Mouse (Mus musculus) testis, adult 2 months (tissue): ENCODE data around the gene Zfp428. TPM values are rescaled to one million over a fixed set of nuclear protein-coding genes. Genes with fewer than 3 reads are reported as not detected.
"Not testable (repeated sequence)": the region's sequence is repeated elsewhere in the genome, so short reads cannot be mapped to it uniquely, and the experiment has no call there.

ENCODE experiments used
- H3K27ac ChIP-seq: fragments of 200-500 bp; 2 replicates; pipeline ENCODE4 v1.5.1; 2012; ENCODE audit warnings: low read depth, low read length; ENCODE audit not compliant: control insufficient read depth, insufficient read depth
- H3K27me3 ChIP-seq: fragments of 200-500 bp; 2 replicates; pipeline ENCODE4 v1.6.1; 2012; ENCODE audit warnings: mild to moderate bottlenecking, low read length, moderate library complexity; ENCODE audit not compliant: control insufficient read depth, insufficient read depth
- H3K36me3 ChIP-seq: fragments of 200-500 bp; 2 replicates; pipeline ENCODE4 v1.6.1; 2012; ENCODE audit warnings: mild to moderate bottlenecking, low read length; ENCODE audit not compliant: control insufficient read depth, insufficient read depth
- H3K4me1 ChIP-seq: fragments of 200-500 bp; 2 replicates; pipeline ENCODE4 v1.6.1; 2012; ENCODE audit warnings: low read length; ENCODE audit not compliant: control insufficient read depth, insufficient read depth
- H3K4me3 ChIP-seq: fragments of 200-500 bp; 2 replicates; pipeline ENCODE4 v1.5.1; 2012; ENCODE audit warnings: low read depth, mild to moderate bottlenecking, low read length, moderate library complexity, mixed read lengths; ENCODE audit not compliant: control insufficient read depth
- CTCF ChIP-seq: fragments of 200-500 bp; IDR thresholded peaks from 2 replicates; pipeline ENCODE4 v1.5.1; 2012; ENCODE audit warnings: low read depth, mild to moderate bottlenecking, inconsistent platforms, low read length, moderate library complexity; ENCODE audit not compliant: control insufficient read depth, insufficient read depth, insufficient replicate concordance
- POLR2A ChIP-seq: fragments of 200-500 bp; IDR thresholded peaks from 2 replicates; pipeline ENCODE4 v1.6.1; 2012; ENCODE audit warnings: low read depth, mild to moderate bottlenecking, inconsistent platforms, low read length, moderate library complexity; ENCODE audit not compliant: control insufficient read depth
- polyA plus RNA-seq: library from polyadenylated mRNA; depleted of rRNA; stranded (reverse); fragments of >200 nt; gene quantifications from 2 replicates; pipeline ENCODE4 v1.2.3, GENCODE M21; 2012

Gene Zfp428
- polyA plus RNA-seq, 1 experiment, result 16.8 TPM

DNA sequence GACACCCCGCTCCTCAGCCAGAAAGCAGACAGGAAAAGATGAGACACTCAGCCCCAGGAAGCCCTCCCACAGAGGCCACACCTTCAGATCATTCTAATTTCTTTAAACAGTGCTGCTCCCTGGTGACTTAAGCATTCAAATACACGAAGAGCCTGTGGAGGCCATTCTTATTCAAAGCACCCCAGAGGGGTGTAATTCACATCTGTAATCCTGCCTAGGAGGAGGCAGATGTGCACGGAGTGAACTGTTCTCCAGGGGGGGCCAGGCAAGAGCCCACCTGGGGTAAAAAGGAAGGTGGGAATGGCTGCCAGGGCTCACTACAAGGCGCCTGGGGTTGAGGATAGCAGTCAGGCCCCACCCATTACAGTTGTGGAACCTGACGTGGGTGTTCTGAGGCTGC lies 10.3 kb downstream of the Zfp428 start:
- H3K36me3 ChIP-seq, result no peaks in the 10 kb centered on the region
- no peaks in the 10 kb centered on the region for H3K4me1 ChIP-seq
- no peak overlapping the region for H3K27ac ChIP-seq
- no peak overlapping the region for H3K4me3 ChIP-seq
- TF ChIP-seq CTCF, result no peak
- TF ChIP-seq POLR2A, result no peak
- no peaks in the 10 kb centered on the region for H3K27me3 ChIP-seq

- Histone ChIP-seq H3K4me3 (no peak overlapping the region), H3K27me3 (no peaks in the 10 kb centered on the region), H3K36me3 (no peaks in the 10 kb centered on the region), H3K27ac (no peak overlapping the region), H3K4me1 (no peaks in the 10 kb centered on the region)
- no peak for TF ChIP-seq CTCF
- no peak for TF ChIP-seq POLR2A
Measured at GRCm38 (mm10) chr7:24517654-24518053, 10.8 kb downstream of the Zfp428 start.

GRCm38 (mm10) chr7:24519130-24519529 lies 12.3 kb downstream of the Zfp428 start:
- TF ChIP-seq CTCF (no peak), POLR2A (no peak)

DNA sequence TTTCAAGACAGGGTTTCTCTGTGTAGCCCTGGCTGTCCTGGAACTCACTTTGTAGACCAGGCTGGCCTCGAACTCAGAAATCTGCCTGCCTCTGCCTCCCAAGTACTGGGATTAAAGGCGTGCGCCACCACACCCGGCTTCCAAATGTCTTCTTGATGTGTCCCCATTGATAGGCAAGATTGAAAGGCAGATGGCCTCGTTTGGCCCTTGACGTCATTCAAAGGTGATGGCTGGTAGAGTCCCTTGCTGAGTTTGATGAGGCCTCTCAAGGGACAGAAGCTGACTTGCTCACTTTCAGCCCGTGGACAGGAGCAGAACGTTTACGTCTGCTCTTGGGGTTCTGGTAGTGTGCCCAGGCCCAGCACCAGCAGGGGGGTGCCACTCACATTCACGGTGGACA lies 13.2 kb downstream of the Zfp428 start:
- H3K4me1 ChIP-seq, H3K27ac ChIP-seq, H3K4me3 ChIP-seq, H3K27me3 ChIP-seq, H3K36me3 ChIP-seq: not testable (repeated sequence)

More at GRCm38 (mm10) chr7:24519130-24519529, 12.3 kb downstream of the Zfp428 start:
- Histone ChIP-seq H3K36me3 (no peaks in the 10 kb centered on the region), H3K27ac (no peak overlapping the region), H3K4me3 (no peak overlapping the region), H3K27me3 (no peaks in the 10 kb centered on the region), H3K4me1 (no peaks in the 10 kb centered on the region)

DNA sequence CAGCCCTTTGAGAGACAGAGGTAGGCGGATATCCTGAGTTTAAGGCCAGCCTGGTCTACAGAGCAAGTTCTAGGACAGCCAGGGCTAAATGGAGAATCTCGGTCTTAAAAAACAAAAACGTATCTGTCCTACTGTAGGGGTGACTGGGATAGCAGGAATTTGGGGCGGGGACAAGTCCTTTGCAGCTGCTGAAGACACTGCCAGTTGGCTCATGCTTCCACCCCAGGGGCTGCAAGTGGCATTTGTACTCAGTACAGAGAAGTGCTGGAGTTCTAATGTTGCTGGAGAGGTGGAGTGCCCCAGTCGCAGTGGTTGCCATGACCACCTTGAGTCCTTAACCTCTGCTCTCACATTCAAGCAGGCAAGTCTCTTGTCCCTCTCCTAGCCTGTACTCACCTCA lies 16.0 kb downstream of the Zfp428 start:
- TF ChIP-seq CTCF (no peak), POLR2A (no peak)
- H3K4me3 ChIP-seq, result no peak overlapping the region
- no peaks in the 10 kb centered on the region for H3K36me3 ChIP-seq
- H3K27me3 ChIP-seq, result no peaks in the 10 kb centered on the region
- no peaks in the 10 kb centered on the region for H3K4me1 ChIP-seq
- H3K27ac ChIP-seq, result no peak overlapping the region

DNA sequence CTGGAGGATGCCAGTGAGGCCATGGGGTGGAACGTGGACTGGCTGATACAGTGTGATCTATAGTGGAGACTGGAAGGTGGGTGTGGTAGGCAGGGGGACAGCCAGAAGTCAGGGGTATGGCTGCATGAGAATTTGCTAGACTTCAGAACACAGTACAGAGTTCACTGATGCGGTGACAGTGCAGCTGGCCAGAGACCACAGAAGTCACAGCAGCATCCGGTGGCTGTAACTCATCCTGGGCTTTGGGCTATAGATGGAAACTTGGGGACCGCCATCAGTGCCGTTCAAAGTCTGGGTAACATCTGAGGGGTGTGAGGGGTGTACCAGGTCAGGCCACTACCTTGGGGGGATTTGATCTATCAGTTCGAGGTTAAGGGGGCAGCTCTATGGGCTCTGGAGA lies 16.9 kb downstream of the Zfp428 start:
- Histone ChIP-seq H3K27ac (no peak overlapping the region), H3K27me3 (no peaks in the 10 kb centered on the region), H3K4me3 (no peak overlapping the region), H3K36me3 (no peaks in the 10 kb centered on the region), H3K4me1 (no peaks in the 10 kb centered on the region)
- TF ChIP-seq CTCF, result no peak
- no peak for TF ChIP-seq POLR2A

DNA sequence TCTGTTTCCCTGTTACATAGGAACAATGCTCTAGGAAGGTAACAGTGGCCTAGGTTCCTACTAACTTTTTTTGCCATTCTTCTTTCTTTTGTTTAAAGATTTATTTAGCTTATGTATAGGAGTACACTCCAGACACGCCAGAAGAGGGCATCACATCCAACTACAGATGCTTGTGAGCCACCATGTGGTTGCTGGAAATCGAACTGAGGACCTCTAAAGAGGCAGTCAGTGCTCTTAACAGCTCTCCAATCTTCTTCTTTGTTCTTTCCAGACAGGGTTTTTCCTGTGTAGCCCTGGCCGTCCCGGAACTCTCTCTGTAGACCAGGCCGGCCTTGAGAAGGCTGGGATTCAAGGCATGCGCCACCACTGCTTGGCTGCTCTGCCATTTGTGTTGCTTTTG lies 18.2 kb downstream of the Zfp428 start:
- no peak for TF ChIP-seq POLR2A
- TF ChIP-seq CTCF, result no peak
- Histone ChIP-seq H3K4me1 (peaks cover 7% of the 10 kb centered on the region), H3K27me3 (no peaks in the 10 kb centered on the region), H3K36me3 (no peaks in the 10 kb centered on the region), H3K27ac (no peak overlapping the region), H3K4me3 (no peak overlapping the region)

- Histone ChIP-seq H3K4me1 (peaks cover 15% of the 10 kb centered on the region), H3K4me3 (no peak overlapping the region), H3K36me3 (no peaks in the 10 kb centered on the region), H3K27ac (no peak overlapping the region), H3K27me3 (no peaks in the 10 kb centered on the region)
- TF ChIP-seq CTCF, result no peak
- no peak for TF ChIP-seq POLR2A
Measured at GRCm38 (mm10) chr7:24525686-24526420, 19.0 kb downstream of the Zfp428 start.
